In the genomic region with DNA sequence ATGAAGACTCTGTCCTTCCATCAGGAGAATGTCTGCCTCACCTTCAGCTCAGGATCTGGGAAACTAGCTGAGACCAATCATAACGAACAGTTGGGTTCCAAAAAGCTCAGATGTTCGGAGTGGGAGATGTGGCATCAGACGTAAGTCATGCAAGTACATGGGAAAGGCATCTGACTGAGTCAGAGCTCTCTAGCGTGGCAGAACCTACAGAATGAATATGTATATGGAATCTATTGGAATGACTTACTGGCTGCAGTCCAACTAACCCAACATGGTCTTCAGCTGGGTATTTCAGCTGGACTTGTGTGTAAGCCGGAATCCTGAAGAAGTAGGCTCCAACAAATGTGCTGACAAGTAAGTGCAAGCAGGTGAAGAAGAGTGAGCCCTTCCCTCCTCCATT, we compare ENCODE assay signal across 27 mouse cellular contexts.
"Had no signal": no experiment of that assay in that cellular context is flagged by ENCODE, and none has a peak within 500 bp of the region (broad histone marks: within the 10 kb centered on the region; RNA-seq: fewer than 3 reads in every experiment).

No protein-coding gene starts in this region.

- H3K9ac ChIP-seq: heart, embryonic 13.5 days; heart, embryonic 15.5 days; hindbrain, embryonic 13.5 days; hindbrain, embryonic 15.5 days; kidney, embryonic 15.5 days; limb, embryonic 13.5 days; limb, embryonic 15.5 days; liver, embryonic 12.5 days; liver, embryonic 14.5 days had no signal

- H3K4me1 ChIP-seq: heart, embryonic 15.5 days; kidney, embryonic 15.5 days; limb, embryonic 13.5 days; limb, embryonic 15.5 days had no signal

- H3K27me3 ChIP-seq: heart, embryonic 13.5 days; heart, embryonic 15.5 days; hindbrain, embryonic 13.5 days; hindbrain, embryonic 15.5 days; kidney, embryonic 15.5 days; limb, embryonic 13.5 days; limb, embryonic 15.5 days had no signal

- H3K4me3 ChIP-seq: heart, adult 2 months; heart, embryonic 13.5 days; heart, embryonic 15.5 days; hindbrain, embryonic 13.5 days; hindbrain, embryonic 15.5 days; kidney, embryonic 15.5 days; limb, embryonic 13.5 days; limb, embryonic 15.5 days; liver, embryonic 12.5 days had no signal

- H3K36me3 ChIP-seq: heart, embryonic 13.5 days; heart, embryonic 15.5 days; hindbrain, embryonic 13.5 days; hindbrain, embryonic 15.5 days; kidney, embryonic 15.5 days; limb, embryonic 13.5 days; limb, embryonic 15.5 days; liver, embryonic 12.5 days had no signal

- H3K9me3 ChIP-seq: heart, embryonic 13.5 days; heart, embryonic 15.5 days; hindbrain, embryonic 13.5 days; hindbrain, embryonic 15.5 days; kidney, embryonic 15.5 days; limb, embryonic 13.5 days; limb, embryonic 15.5 days; liver, embryonic 12.5 days had no signal

- H3K27ac ChIP-seq: heart, adult 2 months; heart, embryonic 13.5 days; heart, embryonic 15.5 days; hindbrain, embryonic 13.5 days; hindbrain, embryonic 15.5 days; hindbrain, postnatal 0 days; kidney, embryonic 15.5 days; kidney, postnatal 0 days; limb, embryonic 13.5 days; limb, embryonic 15.5 days; liver, embryonic 12.5 days; liver, embryonic 14.5 days had no signal

- H3K4me2 ChIP-seq: heart, embryonic 11.5 days; heart, embryonic 13.5 days; heart, embryonic 15.5 days; hindbrain, embryonic 13.5 days; hindbrain, embryonic 15.5 days; kidney, embryonic 15.5 days; limb, embryonic 13.5 days; limb, embryonic 15.5 days; liver, embryonic 12.5 days had no signal

- DNase-seq: gastrocnemius, postnatal 14 days; gastrocnemius, postnatal 36 days; heart, adult 11 months; heart, adult 2 months; heart, postnatal 14 days; heart, postnatal 36 days; kidney, adult 11 months; kidney, adult 2 months; kidney, adult 9 months; kidney, postnatal 14 days; kidney, postnatal 36 days; layer of hippocampus, adult 9-11 months; layer of hippocampus, postnatal 36 days; left cerebral cortex, postnatal 4 days had no signal

- ATAC-seq: hindbrain, postnatal 0 days; intestine, embryonic 16.5 days; liver, embryonic 12.5 days had no signal
